Mouse (Mus musculus): ENCODE results near the gene AA986860. TPM values are rescaled to one million over a fixed set of nuclear protein-coding genes. Genes with fewer than 3 reads are reported as not detected.

AA986860 gene
- total and polyA plus RNA-seq, 2 experiments from 2014 or later, result 0.42 to 0.99 TPM

DNA sequence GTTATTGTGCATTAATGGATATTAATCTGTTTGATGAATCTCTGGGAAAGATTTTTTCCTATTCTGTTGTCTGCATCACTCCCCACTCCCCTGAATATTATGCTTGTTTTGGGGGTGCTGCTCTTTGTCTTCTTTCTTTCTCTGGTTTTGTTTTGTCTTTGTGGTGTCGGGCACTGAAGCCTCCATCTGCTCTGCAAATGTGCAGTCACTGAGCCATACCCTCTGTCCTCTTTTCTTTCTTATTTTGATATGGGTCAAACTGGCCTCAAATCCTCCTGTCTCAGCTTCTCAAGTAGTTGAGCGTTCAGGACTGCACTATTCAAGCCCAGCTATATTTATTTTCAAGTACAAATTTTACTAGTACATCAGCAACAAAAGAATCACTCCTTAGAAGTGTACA, 43.5 kb downstream of the AA986860 start:
- DNase-seq (ENCODE audit: low spot score) (no peak), ATAC-seq (ENCODE audit: low FRiP score) (no peak)
- Histone ChIP-seq H3K9me3 (ENCODE audit: low read length) (no peaks in the 10 kb centered on the region), H3K36me3 (ENCODE audit: insufficient read depth, low read length) (no peaks in the 10 kb centered on the region), H3K9ac (replicated peaks; ENCODE audit: low read length, poor library complexity, severe bottlenecking) (no peak overlapping the region), H3K27ac (ENCODE audit: low read depth, low read length) (no peak overlapping the region), H3K27me3 (ENCODE audit: insufficient read depth, low read length) (no peaks in the 10 kb centered on the region), H3K4me3 (ENCODE audit: low read depth, low read length) (no peak overlapping the region), H3K4me1 (ENCODE audit: insufficient read depth, low read length) (no peaks in the 10 kb centered on the region), H3K4me2 (ENCODE audit: low read depth, low read length, poor library complexity, severe bottlenecking) (no peak overlapping the region)
- TF ChIP-seq CTCF (IDR thresholded peaks at IDR 0.05), result no peak
- WGBS, result 37% methylated on average over 2 of the region's 2 CpGs

DNA sequence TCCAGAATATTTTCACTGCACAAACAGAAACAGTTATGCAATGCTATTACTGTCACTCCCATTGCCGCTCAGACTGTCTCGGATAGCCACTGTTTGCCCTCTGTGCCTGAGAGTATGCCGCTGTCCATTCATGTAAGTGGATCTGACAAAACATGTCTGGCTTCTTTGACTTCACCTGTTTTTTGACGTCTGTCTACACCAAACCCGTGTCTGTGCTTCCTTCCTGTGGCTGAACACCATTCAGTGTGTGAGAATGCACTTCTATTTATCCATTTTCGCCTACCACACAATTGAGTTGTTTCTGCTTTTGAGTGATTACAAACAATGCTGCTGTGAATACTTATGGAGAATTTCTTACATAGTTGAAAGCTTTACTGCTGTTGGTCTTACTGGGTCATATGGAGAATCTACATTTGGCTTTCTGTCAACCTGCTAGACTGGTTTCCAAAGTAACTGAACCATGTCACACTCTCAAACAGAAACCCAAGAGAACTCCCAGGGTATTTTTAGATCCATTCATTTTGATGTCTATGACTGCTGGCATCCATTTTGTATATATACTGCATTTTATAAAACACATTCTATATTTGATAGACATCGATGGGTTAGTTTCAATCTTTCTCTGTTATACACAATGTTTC, 44.0 kb downstream of the AA986860 start:
- 79% methylated on average over 7 of the region's 7 CpGs for WGBS
- TF ChIP-seq CTCF (IDR thresholded peaks at IDR 0.05), result no peak
- Histone ChIP-seq H3K27me3 (ENCODE audit: insufficient read depth, low read length) (no peaks in the 10 kb centered on the region), H3K4me3 (ENCODE audit: low read depth, low read length) (no peak overlapping the region), H3K27ac (ENCODE audit: low read depth, low read length) (no peak overlapping the region), H3K4me2 (ENCODE audit: low read depth, low read length, poor library complexity, severe bottlenecking) (no peak overlapping the region), H3K9me3 (ENCODE audit: low read length) (no peaks in the 10 kb centered on the region), H3K9ac (replicated peaks; ENCODE audit: low read length, poor library complexity, severe bottlenecking) (no peak overlapping the region), H3K36me3 (ENCODE audit: insufficient read depth, low read length) (no peaks in the 10 kb centered on the region), H3K4me1 (ENCODE audit: insufficient read depth, low read length) (no peaks in the 10 kb centered on the region)
- no peak for DNase-seq (ENCODE audit: low spot score)
- ATAC-seq (ENCODE audit: low FRiP score), result no peak

DNA sequence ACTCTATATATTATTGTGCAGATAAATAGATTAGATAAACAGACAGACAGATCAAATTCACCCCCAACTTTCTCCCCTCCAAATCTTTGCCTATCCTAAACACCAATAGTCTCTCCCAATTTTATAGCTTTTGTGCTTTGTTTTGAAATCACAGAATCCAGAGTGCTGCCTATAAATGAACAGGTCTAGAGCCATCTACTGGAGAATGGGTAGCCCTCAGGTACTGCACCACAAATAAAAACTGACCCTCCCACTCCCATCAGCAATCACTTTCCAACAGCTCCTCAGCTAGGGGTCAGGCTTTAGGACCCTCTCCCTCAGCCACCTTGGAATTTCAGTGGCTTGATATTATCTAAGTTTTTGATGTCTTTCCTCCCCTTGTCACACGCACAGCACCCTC, 44.9 kb downstream of the AA986860 start:
- ATAC-seq (ENCODE audit: low FRiP score), result no peak
- Histone ChIP-seq H3K27ac (ENCODE audit: low read depth, low read length) (no peak overlapping the region), H3K4me3 (ENCODE audit: low read depth, low read length) (no peak overlapping the region), H3K9ac (replicated peaks; ENCODE audit: low read length, poor library complexity, severe bottlenecking) (no peak overlapping the region), H3K4me1 (ENCODE audit: insufficient read depth, low read length) (no peaks in the 10 kb centered on the region), H3K27me3 (ENCODE audit: insufficient read depth, low read length) (no peaks in the 10 kb centered on the region), H3K4me2 (ENCODE audit: low read depth, low read length, poor library complexity, severe bottlenecking) (no peak overlapping the region), H3K36me3 (ENCODE audit: insufficient read depth, low read length) (no peaks in the 10 kb centered on the region), H3K9me3 (ENCODE audit: low read length) (no peaks in the 10 kb centered on the region)
- WGBS, result 81% methylated on average over 1 of the region's 1 CpGs
- no peak for DNase-seq (ENCODE audit: low spot score)
- TF ChIP-seq CTCF (IDR thresholded peaks at IDR 0.05), result peak; percentile 31

DNA sequence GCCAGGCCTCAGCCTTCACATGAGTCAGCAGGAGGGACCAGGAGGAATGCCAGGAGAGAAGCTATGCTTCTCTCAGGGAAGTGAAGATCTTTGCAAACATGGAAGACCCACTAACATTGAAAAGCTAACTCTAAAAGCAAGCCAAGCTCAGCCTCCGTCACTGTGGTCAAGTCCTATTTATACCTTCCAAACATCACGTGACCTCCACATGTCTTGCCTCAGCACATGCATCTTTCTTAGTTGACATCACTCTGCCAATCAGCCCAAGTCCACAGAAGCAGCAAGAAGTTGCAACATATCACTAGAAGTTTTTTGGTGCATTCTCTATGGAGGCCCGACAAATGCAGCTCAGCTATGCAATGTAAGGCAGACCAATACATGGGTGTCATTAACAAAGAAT, 48.1 kb downstream of the AA986860 start:
- Histone ChIP-seq H3K27me3 (ENCODE audit: insufficient read depth, low read length) (no peaks in the 10 kb centered on the region), H3K4me2 (ENCODE audit: low read depth, low read length, poor library complexity, severe bottlenecking) (no peak overlapping the region), H3K27ac (ENCODE audit: low read depth, low read length) (no peak overlapping the region), H3K9ac (replicated peaks; ENCODE audit: low read length, poor library complexity, severe bottlenecking) (no peak overlapping the region), H3K4me3 (ENCODE audit: low read depth, low read length) (no peak overlapping the region), H3K4me1 (ENCODE audit: insufficient read depth, low read length) (no peaks in the 10 kb centered on the region), H3K36me3 (ENCODE audit: insufficient read depth, low read length) (no peaks in the 10 kb centered on the region), H3K9me3 (ENCODE audit: low read length) (no peaks in the 10 kb centered on the region)
- no peak for TF ChIP-seq CTCF (IDR thresholded peaks at IDR 0.05)
- DNase-seq (ENCODE audit: low spot score) (no peak), ATAC-seq (ENCODE audit: low FRiP score) (no peak)
- WGBS, result 89% methylated on average over 3 of the region's 3 CpGs

DNA sequence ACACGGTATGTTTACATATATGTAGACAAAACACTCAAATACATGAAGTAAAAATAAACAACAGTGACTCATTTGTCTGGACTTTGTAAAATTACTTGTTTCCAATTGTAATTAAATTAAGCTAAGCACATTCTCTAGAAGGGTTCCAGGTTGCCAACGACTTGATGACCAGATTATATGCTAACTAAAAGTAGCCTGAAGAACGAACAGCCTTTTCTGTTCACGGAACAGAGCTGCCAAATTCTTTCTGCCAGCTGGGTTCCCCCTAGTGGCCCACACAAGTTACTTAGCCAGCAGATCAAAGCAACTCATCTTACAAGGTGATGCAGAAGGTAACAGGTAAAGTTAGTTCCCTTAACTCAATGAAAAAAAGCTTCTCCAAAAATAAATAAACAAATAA, 52.3 kb downstream of the AA986860 start:
- TF ChIP-seq CTCF (IDR thresholded peaks at IDR 0.05), result peak; percentile 70
- ATAC-seq (ENCODE audit: low FRiP score) (no peak), DNase-seq (ENCODE audit: low spot score) (peak; percentile 21)
- Histone ChIP-seq H3K9me3 (ENCODE audit: low read length) (no peaks in the 10 kb centered on the region), H3K4me3 (ENCODE audit: low read depth, low read length) (no peak overlapping the region), H3K9ac (replicated peaks; ENCODE audit: low read length, poor library complexity, severe bottlenecking) (no peak overlapping the region), H3K4me1 (ENCODE audit: insufficient read depth, low read length) (no peaks in the 10 kb centered on the region), H3K27ac (ENCODE audit: low read depth, low read length) (no peak overlapping the region), H3K4me2 (ENCODE audit: low read depth, low read length, poor library complexity, severe bottlenecking) (no peak overlapping the region), H3K27me3 (ENCODE audit: insufficient read depth, low read length) (no peaks in the 10 kb centered on the region), H3K36me3 (ENCODE audit: insufficient read depth, low read length) (no peaks in the 10 kb centered on the region)
- 29% methylated on average over 4 of the region's 4 CpGs for WGBS

DNA sequence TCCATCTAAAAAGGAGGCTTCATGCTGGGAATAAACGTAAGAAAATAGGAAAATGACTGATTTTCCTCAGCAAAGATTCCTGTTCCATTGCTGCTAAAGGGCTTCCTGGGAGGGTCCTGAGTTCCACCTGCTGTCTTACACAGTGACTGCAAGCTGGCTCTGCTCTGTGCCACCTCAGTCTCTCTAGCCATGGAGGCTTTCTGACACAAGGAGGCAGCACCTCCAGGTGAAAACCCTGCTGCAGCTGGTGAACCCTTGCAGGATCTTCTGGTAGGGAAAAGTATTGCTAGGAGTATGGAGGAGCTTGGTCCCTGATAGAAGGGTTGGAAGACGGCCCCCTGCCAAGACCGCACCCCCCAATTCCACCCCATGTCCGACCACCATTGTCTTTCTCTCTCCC, 55.2 kb downstream of the AA986860 start:
- no peak overlapping the region for H3K4me3 ChIP-seq (ENCODE audit: low read depth, low read length)

More for the DNA sequence above, 55.2 kb downstream of the AA986860 start:
- Histone ChIP-seq H3K27me3 (ENCODE audit: insufficient read depth, low read length) (no peaks in the 10 kb centered on the region), H3K4me2 (ENCODE audit: low read depth, low read length, poor library complexity, severe bottlenecking) (no peak overlapping the region), H3K27ac (ENCODE audit: low read depth, low read length) (no peak overlapping the region), H3K36me3 (ENCODE audit: insufficient read depth, low read length) (no peaks in the 10 kb centered on the region), H3K4me1 (ENCODE audit: insufficient read depth, low read length) (no peaks in the 10 kb centered on the region), H3K9ac (replicated peaks; ENCODE audit: low read length, poor library complexity, severe bottlenecking) (no peak overlapping the region), H3K9me3 (ENCODE audit: low read length) (no peaks in the 10 kb centered on the region)
- TF ChIP-seq CTCF (IDR thresholded peaks at IDR 0.05), result peak; percentile 42
- DNase-seq (ENCODE audit: low spot score) (no peak), ATAC-seq (ENCODE audit: low FRiP score) (no peak)
- WGBS, result 52% methylated on average over 4 of the region's 4 CpGs
